Mouse (Mus musculus): ENCODE data around the gene Gm28051.

Gene Gm28051

DNA sequence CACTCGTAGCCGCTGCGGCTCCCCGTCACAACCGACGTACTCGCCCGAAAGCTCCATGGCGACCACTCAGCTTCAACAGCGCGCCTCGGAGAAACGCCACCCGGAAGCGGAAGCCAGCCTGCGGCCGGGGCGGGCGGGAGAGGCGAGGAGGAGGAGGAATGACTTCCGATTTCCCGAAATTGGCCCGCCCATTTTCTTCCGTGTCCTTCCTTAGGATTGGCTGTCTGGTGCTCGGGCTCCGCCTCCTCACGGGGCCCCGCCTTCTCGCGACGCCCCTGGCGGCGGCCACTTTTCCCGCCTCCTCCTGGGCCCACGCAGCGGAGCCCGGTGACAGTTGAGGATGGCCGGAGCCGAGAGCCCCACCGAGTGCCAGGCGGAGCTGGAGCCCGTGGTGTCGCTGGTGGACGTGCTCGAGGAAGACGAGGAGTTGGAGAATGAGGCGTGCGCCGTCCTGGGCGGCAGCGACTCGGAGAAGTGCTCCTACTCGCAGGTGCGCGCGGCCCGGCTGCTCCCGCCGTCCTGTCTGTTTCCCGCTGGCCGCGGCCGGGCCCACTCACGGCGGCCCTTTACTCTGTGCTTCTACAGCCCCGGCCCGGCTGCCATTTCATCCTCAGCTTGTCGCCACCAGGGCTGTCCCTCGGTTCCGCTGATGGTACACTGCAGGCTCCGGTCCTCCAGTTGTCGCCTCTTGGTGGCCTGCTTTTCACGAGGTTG lies at the start of gene Gm28051, which contains the start of the genes Gon7 and Ubr7:
Gene Gm28051 (minus strand): TSS at position 77 of the 714 bp plus-strand sequence.
Gene Gon7 (minus strand): TSS at position 115 of the 714 bp plus-strand sequence.
Gene Ubr7 (plus strand): TSS at position 279 of the 714 bp plus-strand sequence.
- DNase-seq (ENCODE audit: low spot score), result peak; percentile 98

DNA sequence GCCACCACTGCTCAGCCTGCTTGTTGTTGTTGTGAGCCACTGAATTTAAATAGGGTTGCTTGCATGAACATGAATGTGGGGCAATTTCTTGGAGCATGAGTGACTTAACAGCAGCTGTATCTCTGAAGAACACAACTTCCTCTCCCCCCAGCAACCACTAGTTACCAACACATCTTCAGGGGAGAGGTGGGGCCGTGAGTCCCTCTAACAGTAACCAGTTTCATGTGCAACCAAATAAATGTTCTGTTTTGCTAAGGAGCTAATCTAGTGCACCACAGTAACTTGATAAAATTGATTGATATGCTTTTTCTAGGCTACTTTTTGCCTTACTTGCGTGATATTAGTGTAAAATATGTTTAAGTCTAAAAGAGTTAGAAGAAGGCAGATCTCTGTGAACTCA lies 42.0 kb upstream of the Gm28051 start:
- DNase-seq (ENCODE audit: low spot score), result no peak

DNA sequence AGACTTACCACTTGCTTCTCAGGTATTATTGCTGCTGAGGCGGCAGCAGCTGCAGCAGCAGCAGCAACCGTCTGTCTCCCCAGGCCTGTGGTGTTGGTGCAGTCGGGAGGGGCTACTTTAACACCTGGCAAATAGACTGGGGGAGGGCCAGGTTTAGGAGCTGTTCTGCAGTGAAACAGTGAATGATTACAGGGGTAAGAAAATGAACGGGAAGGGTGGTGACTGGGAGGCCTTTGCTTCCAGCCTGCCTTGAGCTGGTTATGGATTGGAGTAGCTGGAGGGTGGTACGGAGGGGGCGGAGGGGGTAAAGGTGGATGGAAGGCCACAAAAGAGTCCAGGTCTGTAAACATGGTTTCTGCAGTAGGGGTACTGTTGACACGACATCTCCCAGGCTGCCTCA lies 30.4 kb upstream of the Gm28051 start:
- DNase-seq (ENCODE audit: low spot score), result no peak

DNA sequence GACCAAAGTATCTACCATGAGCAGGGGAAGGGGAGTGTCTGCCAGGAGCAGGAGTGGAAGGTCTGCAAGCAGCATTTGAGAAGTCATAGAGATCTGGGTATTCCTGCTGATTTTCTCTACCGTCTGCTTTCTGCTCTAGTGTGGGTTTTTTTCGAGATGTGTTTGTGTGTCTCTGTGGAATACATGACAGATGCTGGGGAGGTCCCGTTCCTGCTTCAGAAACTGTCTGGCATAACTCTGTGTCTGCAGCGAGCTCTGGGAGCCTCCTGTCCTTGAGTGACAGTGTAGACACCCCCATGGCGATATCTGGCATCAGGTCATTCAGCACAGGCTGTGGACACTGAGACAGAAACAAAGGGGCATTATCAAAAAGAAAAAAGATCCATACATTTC lies 28.0 kb upstream of the Gm28051 start:
- no peak for DNase-seq (ENCODE audit: low spot score)

DNA sequence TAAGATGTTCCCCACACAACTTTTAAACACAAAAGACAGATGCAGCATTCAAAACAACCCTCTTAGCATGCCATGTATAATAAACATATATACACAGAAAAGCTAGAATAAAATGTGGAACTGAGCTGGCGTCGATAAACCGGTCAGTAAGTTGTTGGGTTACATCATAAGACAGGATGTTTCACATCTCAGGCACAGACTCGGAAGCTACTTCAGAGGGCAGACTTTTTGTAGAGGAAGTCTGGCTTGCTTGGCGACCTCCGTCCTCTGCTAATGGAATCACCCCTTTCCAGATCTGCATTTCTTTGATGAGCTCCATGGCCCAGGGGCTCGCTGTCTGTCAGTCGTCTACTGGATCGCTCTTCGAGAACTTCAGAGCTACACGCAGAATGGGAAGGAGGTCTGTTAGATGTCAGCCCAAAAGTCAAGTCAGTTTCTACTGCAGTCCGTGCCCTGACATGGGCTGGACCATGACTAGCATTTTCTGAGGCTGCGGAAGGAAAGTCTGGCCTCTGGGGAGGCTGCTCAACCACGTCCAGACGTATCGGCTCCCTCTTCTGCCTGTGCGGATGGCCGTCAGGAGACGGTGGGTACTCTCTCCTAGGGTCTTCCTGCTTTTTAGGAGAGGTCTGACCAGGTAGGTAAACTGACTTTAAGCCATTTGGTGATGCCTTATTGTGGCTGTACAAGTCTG lies 27.5 kb upstream of the Gm28051 start:
- DNase-seq (ENCODE audit: low spot score), result no peak

DNA sequence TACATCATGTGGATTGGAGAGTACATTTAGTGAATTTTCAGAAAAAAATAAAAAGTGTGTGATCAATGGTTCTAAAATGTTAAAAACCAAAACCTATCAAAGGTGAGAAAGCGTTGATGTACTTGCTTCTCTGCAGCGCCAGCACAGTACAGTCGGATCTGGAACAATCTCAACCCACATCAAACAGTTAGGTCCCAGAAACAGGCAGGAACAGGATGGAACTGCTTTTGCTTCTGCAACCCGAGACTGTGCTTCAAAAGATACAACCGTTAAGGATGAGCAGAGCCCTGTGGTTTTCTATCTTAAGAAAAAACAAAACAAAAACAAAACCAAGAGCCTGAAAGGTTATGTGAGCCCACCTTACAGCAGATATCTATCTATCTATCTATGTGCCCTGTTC lies 25.3 kb upstream of the Gm28051 start:
- no peak for DNase-seq (ENCODE audit: low spot score)

DNA sequence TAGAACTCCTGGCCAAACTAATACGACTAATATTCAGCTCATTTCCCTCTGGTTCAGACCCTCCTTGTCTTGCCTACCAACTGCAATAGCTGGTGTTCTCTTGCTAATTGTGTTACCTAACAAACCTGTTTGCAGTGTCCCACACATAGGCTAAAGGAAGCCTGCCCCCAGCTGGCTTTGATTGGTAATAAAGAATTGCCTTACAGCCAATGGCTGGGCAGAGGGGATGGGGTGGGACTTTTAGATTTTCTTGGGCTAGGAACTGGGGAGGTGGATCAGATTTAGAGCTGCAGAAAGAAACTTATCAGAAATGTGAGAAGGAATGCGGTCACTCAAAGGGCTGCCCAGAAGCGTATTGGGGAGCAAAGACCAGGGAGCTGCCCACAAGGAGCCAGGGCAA lies 21.9 kb upstream of the Gm28051 start:
- DNase-seq (ENCODE audit: low spot score), result peak; percentile 16

DNA sequence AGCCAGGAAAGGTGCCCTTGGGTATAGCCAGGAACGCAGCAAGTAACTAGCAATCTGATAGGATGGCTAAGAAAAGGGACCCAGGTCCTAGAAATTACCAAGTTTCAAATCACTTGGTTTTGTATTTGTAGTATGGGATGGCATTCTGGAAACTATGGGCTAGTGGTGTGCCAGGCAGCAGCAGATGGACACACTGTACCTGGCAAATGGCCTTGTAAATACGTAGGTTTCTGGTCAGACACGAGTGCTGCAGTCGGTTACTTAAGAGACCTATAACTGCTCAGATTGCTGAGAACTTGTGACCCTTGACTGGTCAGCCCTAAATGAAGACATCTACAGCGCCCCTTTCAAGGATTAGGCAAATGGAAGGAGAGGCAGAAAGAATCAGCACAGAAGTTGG lies 20.6 kb upstream of the Gm28051 start:
- no peak for DNase-seq (ENCODE audit: low spot score)

DNA sequence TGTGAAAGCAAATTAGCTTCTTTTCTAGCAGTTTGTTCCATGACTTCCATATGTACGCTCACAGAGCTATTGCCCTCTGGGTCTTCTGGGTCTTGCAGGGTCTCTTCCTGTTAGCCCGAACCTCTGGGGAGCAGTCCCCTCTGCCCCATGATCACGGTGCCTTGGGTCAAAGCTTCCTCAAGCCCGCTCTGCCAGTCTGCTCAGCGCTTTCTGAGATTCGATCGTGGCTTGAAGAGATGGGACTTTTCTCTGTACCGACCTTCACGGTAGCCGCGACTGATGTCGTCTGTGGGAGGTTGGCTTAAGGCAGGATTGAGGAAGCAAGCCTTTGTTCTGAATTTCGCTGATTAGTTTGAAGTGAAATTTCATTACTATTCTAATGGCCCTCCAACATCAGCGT lies 18.5 kb upstream of the Gm28051 start:
- no peak for DNase-seq (ENCODE audit: low spot score)

DNA sequence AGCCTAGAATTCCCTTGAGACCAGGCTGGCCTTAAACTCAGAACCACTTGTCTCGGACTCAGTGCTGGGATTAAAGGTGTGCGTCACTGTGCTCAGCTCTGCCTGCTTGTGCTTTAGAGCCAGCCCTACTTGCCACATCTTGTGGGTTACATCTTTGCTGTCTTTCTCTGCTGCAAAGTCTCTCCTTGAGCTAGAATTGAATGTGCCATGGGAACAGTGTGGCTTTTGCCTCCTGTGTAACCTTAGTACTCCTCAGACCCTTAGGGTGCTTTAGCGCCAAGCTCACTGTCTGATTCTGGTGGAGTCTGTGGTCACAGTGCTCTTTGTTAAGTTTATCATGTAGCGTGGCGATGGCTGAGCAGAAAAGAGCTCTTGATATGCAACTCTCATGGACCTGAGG lies 15.1 kb upstream of the Gm28051 start:
- no peak for DNase-seq (ENCODE audit: low spot score)

DNA sequence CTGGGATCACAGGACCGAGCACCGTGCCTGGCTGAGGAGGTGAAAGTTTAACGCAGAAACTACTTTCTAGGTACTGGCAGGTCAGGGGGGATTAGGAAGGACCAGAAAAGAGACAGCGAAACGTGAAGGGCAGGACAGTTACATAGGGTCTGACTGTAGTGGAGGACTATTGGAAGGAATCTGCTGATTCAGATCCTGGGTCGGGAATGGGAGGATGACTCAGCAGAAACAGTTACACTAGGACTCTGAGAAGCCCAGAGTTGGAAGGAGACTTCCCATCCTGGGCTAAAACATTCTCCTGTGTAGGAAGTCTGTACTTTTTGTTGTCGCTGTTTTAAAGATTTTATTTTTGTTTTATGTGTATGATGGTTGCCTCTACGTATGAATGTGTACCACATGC lies 14.0 kb upstream of the Gm28051 start:
- DNase-seq (ENCODE audit: low spot score), result no peak

DNA sequence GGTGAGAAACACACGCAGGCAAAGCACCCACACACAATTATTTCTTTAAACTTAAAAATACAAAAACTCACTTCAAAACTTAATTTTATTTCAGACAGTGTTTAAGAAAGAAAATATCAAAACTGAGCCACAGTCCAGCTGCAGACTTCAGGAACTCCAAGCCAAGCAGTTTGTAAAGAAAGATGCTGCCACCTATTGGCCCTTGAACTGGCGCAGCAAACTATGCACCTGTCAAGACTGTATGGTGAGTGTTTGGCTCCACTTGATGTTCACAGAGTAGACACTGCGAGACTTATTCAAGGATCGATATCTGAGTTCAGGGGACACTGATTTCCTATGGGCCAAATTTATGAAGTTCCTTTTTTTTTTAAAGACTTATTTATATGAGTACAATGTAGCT lies 11.4 kb upstream of the Gm28051 start:
- no peak for DNase-seq (ENCODE audit: low spot score)

DNA sequence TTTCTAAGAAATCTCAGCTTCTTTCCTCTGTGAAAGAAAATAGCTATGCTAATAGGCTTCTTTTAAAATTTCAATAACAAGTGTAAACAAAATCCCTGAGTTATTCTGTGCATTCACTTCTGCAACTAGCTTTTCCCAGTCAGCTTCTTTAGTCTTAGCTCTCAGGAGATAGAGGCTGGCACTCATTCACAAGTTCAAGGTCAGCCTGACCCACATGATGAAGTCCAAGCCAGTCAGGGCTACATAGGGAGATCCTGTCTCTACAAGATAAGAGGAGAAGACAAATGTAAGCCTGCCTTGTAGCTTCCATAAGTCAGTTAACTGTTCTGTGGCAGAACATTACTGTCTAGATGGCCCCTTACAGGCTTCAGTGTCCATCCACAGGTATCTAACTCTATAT lies 6.1 kb upstream of the Gm28051 start:
- DNase-seq (ENCODE audit: low spot score), result no peak

DNA sequence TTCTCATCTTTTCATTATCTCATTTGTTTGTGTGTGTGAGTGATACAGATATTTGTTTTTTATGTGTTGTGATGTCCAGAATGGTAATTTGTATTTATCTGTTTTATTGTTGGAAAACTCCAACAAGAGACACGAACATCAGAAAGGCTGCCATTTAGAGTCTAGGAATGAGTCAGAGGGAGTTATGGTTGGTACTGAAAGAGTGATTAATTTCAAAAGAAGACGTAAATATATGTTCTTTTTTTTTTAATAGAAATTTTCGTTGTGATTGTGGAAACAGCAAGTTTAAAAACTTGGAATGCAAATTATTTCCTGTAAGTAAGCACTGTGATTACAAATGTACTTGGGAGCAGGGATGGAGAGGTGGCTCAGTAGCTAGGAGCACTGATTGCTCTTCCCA lies 4.1 kb upstream of the Gm28051 start:
- no peak for DNase-seq (ENCODE audit: low spot score)

DNA sequence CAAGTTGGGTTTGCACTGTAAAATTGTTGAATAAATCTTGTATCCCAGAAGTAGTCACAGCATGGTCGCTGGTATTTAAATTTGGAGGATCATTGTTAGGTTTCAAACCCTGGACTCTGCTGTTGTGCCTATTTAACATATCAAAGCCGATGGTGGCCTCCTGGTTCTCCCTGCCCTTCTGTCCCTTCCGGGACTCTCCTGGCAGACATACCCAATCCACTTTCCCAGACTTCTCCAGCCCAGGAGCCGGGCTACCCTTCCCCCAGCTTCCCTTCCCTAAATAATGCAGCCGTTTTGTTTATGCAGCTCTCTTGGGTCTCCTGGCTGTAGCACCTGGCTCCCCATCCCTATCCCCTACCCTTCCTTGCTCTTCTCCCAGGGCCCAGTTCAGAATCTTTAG lies 1.4 kb upstream of the Gm28051 start:
- DNase-seq (ENCODE audit: low spot score), result peak; percentile 25

DNA sequence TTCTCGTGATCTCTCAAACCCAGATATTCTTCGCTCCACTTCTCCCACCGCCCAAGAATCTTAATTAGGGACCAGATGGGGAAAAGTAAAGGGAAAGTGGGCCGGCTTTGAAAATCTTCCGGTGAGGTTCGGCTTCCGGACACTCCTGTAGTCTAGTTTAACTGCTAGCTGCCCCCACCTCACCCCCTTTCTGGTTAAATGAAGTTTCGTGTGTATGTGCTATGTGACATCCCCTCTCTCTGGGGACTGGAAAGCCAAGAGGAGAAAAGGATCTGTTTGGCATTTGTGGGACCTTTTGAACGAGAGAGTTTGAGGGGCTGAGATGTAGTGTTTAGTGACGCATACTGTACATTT lies 815 bp upstream of the Gm28051 start, which contains the start of gene Gm20604:
Gene Gm20604 (minus strand): TSS at position 270 of the 354 bp plus-strand sequence.
- peak; percentile 33 for DNase-seq (ENCODE audit: low spot score)

DNA sequence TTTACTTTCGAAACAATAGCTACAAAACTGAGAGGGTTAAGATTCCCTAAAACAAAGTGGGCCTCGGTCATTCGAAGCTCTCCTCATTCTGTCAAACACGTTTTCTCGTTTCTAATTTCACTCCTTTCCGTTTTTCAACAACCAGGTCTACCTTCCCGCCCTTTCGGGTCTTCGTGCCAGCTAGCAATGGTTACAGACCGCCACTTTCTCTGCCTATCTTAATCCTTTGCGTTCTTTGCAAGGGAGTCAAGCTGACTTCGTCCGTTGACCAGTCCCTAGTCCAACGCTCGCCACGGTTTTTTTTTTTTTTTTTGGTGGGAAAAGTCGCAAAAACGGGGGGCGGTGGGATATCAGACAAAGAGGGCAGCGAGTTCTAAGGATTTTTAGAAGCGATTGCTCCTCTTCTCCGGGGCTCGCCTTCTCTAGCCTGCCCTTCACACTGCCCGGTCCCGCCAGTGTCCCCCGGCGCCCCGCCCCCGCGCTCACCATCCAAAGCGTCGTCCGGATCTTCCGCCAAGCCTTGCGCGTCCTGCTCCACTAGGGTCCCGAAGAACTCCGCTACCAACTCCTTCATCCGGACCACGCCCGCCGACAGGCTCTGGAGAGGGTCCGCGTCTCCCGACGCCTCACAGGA lies 393 bp downstream of the Gm28051 start:
- DNase-seq (ENCODE audit: low spot score), result no peak

DNA sequence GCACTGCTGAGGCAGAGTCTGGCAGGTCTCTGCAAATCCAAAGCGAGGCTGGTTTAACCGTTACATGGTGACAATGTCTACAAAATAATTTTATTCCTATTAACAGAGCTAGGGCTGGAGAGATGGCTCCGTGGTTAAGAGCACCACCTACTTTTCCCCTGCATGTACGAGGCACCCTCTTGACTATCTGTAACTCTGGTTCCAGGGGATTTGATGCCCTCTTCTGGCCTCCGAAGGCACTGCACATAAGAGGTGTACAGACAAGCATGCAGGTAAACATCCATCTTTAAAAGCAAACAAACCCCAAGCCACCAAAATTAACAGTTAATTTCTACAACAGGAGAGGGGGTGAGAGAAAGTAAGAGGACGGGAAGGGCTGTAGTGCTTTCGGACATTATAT lies 1.3 kb downstream of the Gm28051 start:
- no peak for DNase-seq (ENCODE audit: low spot score)

DNA sequence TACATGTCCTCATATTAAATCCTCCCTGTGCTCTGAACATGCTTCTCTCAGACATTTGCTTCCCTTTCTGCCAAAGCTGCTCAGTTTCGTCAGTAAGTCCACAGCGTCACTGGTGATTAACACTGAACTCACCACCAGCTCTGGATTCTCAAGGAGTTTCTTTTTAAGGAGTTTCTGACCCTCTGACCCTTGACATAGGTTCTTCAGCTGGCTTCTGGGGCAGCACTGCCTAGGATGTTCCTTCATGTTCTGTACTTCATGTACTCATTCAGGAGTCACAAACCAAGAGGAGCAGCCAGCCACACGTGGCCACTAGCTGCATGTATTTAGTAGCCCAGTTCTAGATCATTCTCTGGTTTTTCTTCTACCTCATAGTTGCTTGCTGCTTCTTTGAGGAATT lies 9.3 kb downstream of the Gm28051 start:
- peak; percentile 21 for DNase-seq (ENCODE audit: low spot score)

DNA sequence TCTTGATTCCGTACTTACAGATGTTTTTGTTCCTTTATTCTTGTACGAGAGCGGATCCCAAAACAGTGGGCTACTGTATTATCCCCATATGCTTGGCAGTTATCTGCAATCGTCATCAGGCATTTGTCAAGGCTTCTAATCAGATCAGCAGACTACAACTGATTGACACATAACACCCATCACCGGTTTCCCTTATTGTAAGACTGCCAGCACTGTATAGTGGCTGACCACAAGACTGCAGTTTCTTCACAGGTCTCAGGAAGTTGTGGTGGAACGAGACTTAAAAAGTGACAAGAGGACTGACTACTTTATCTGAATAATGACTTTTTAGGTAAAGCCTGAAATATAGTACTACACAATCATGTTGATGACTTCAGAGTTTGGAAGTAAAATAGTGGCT lies 12.7 kb downstream of the Gm28051 start:
- DNase-seq (ENCODE audit: low spot score), result peak; percentile 29

DNA sequence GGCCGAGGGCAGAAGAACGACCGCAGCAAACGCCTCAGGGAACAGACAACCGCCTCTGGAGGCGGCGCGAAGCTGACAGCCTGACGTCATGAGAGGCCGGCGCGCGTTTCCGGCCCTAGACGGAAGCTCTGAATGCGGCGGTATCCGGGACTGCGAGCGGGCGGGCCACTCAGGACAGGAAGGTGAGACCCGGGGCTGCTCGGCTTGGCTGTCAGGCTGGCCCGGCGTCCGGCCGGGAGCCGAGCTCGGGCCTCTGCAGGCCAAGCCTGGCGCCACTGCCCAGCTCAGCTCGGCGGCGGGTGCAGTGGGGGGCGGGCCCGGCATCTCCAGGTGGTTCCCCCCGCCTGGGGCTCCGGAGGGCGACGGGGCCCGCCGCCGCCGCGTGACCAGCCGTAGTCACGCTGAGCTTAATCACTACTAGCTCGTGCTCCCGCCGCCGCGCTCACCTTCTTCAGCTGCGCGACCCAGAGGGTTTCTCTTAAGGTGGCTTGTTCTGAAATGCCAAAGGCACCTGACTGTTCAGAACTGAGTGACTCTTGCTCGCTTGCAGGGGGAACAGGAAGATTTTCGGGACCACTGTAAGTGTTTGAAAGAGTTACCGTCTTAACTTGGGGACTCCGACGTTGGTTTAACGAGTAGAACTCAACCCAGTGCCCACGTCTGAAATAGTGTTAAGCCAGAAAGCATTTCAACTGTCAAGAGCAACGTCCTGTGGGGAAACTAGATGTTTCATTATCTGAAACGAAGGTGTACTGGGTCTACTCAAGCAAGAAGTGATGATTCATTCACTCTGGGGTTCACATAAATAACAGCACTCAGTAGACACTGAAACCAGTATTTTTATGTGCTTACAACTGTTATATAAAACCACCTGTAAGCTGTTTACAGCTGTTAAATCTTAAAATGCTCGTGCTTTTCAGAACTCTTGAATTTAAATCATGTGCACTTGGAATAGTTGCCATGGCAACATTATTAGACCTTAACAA lies 13.7 kb downstream of the Gm28051 start, which contains the start of the genes Moap1 and Tmem251:
Gene Moap1 (minus strand): TSS at position 73 of the 986 bp plus-strand sequence.
Gene Tmem251 (plus strand): TSS at position 174 of the 986 bp plus-strand sequence.
- peak; percentile 84 for DNase-seq (ENCODE audit: low spot score)

All from adipocyte (in vitro differentiated cells).